8 mouse cellular contexts compared by ENCODE assay signal in genomic region chr2:155668461-155668860, GRCm38 (mm10). TPM values are rescaled to one million over a fixed set of nuclear protein-coding genes. Genes with fewer than 3 reads are reported as not detected.
DNase-seq lines count a peak whose midpoint lies in the region; ATAC-seq and TF ChIP-seq lines count a peak whose summit lies in the region.

No protein-coding gene starts in this region.

- no peak for TF ChIP-seq EP300 in heart, postnatal 0 days (IDR thresholded peaks at IDR 0.05; ENCODE audit: low read depth)

- H3K36me3 ChIP-seq in heart, postnatal 0 days (replicated peaks; ENCODE audit: control insufficient read depth, insufficient read depth, low read length): peaks cover 79% of the 10 kb centered on the region

- H3K4me3 ChIP-seq in heart, postnatal 0 days (ENCODE audit: low read depth, low read length): no peak overlapping the region

- no peak overlapping the region for H3K9ac ChIP-seq in heart, postnatal 0 days (replicated peaks; ENCODE audit: low read depth, low read length)

- WGBS in heart, postnatal 0 days: 87% methylated on average over 4 of the region's 4 CpGs

- DNase-seq in heart, postnatal 0 days (ENCODE audit: low spot score): no peak
- DNase-seq in heart, adult 8-10 months (ENCODE audit: low spot score): no peak
- DNase-seq in urinary bladder, postnatal 14 days (ENCODE audit: low spot score): peak; percentile 23
- no peak for DNase-seq in urinary bladder, adult 18-20 months (ENCODE audit: low spot score in 2 of 2)
- peak; percentile 25 to 67 for DNase-seq in spleen, postnatal 10 days (ENCODE audit: low spot score in 2 of 2)
- no peak for DNase-seq in left cerebral cortex, adult 8-10 months (ENCODE audit: low spot score in 2 of 2)
- no peak for DNase-seq in adrenal gland, adult 2 months

- peak; percentile 39 for TF ChIP-seq CTCF in heart, postnatal 0 days (IDR thresholded peaks at IDR 0.05; ENCODE audit: low read depth)

- H3K27ac ChIP-seq in heart, postnatal 0 days (ENCODE audit: low read depth): no peak overlapping the region

- no peaks in the 10 kb centered on the region for H3K9me3 ChIP-seq in heart, postnatal 0 days (replicated peaks; ENCODE audit: control insufficient read depth, low read length)

- no peak overlapping the region for H3K4me2 ChIP-seq in heart, postnatal 0 days (ENCODE audit: low read depth, low read length)

- H3K27me3 ChIP-seq in heart, postnatal 0 days (ENCODE audit: control insufficient read depth, insufficient read depth, low read length): no peaks in the 10 kb centered on the region

- no peak; the same call in 1 of the 2 replicates for ATAC-seq in heart, postnatal 0 days (ENCODE audit: insufficient read depth, low read depth)
- ATAC-seq in erythroblast, adult 5-6 weeks (replicated peaks; ENCODE audit: low FRiP score, poor library complexity, severe bottlenecking): peak; percentile 58; the same call in 1 of the 2 replicates

- H3K4me1 ChIP-seq in heart, postnatal 0 days (ENCODE audit: control insufficient read depth, insufficient read depth): no peaks in the 10 kb centered on the region

RNA-seq across cellular contexts. Expression of gene Trpc4ap, which starts 23.7 kb away (rescaled TPM):
- total RNA-seq in heart, postnatal 0 days (2014; rRNA removed; ENCODE audit: low replicate concordance): 83.8 and 84.8 TPM in 2 replicates
- polyA plus RNA-seq in heart, postnatal 0 days (2015; fragmentation: Nextera tagmentation; extraction: Ambion mirVana): 67.0 and 70.5 TPM in 2 replicates
- total RNA-seq in heart, adult 8-10 months (2022): 10 to 100 TPM; 85.4 to 95.8 (median 88.4) TPM
- 41.2 and 41.7 TPM in 2 replicates for total RNA-seq in erythroblast, adult 5-6 weeks (2015; ENCODE audit: low replicate concordance)
- total RNA-seq in erythroblast, adult 5-6 weeks (2017; ENCODE audit: low replicate concordance): 42.1 and 59.8 TPM in 2 replicates
- total RNA-seq in left cerebral cortex, adult 8-10 months (2022): 100 to 1,000 TPM; 148 to 150 (median 149) TPM
- 100 to 1,000 TPM; 125 to 152 TPM for total RNA-seq in adrenal gland, adult 2 months (2021)
- 205 and 228 TPM in 2 replicates for polyA plus RNA-seq in adrenal gland, adult 2 months (2012; rRNA removed)

RNA-seq across cellular contexts. Expression of gene Myh7b, which starts 57.4 kb away (rescaled TPM):
- 17.2 and 48.4 TPM in 2 replicates for total RNA-seq in heart, postnatal 0 days (2014; rRNA removed; ENCODE audit: low replicate concordance)
- polyA plus RNA-seq in heart, postnatal 0 days (2015; fragmentation: Nextera tagmentation; extraction: Ambion mirVana): 12.2 and 12.5 TPM in 2 replicates
- 10 to 100 TPM; 21.9 to 55.5 (median 33.1) TPM for total RNA-seq in heart, adult 8-10 months (2022)
- total RNA-seq in erythroblast, adult 5-6 weeks (2015; ENCODE audit: low replicate concordance): not detected in 2 replicates
- 0.14 TPM in 1 of 2 replicates, not detected in the other for total RNA-seq in erythroblast, adult 5-6 weeks (2017; ENCODE audit: low replicate concordance)
- total RNA-seq in left cerebral cortex, adult 8-10 months (2022): 10 to 100 TPM in 1 of 4 experiments, 1 to 10 TPM in 3; 3.7 to 13.0 (median 7.2) TPM
- under 1 TPM; 0.10 to 0.20 TPM for total RNA-seq in adrenal gland, adult 2 months (2021)
- 0.40 TPM in 1 of 2 replicates, not detected in the other for polyA plus RNA-seq in adrenal gland, adult 2 months (2012; rRNA removed)

Comparison
In these comparisons a context has a peak if more than half of its experiments do, and no peak if none do; other contexts are left out.
1. DNase-seq: peak in urinary bladder, postnatal 14 days (single experiment) and spleen, postnatal 10 days (2 of 2); none in heart, postnatal 0 days (single experiment), heart, adult 8-10 months (single experiment), urinary bladder, adult 18-20 months (0 of 2), left cerebral cortex, adult 8-10 months (0 of 2) and adrenal gland, adult 2 months (single experiment).